Mouse (Mus musculus) embryonic stem cell, embryonic (primary cell): ENCODE results near the gene Tmem44.

Experiments
- CTCF ChIA-PET, 4 experiments: fragments of 300-600 bp in 2 of 4; fragments of 350-600 bp in 2 of 4; sonication (Branson Sonifier 250); formaldehyde crosslinking; loops; one replicate each; lab custom pipeline; 2022; ENCODE audit warnings: inconsistent platforms in 2 of 4; lab: Charles Lee
- POLR2A ChIA-PET, 4 experiments: fragments of 300-600 bp in 2 of 4; fragments of 350-600 bp in 2 of 4; sonication (Branson Sonifier 250); formaldehyde crosslinking; loops; one replicate each; lab custom pipeline; 2022; ENCODE audit warnings: antibody characterized with exemption in 4 of 4, inconsistent platforms in 1 of 4; lab: Charles Lee

Tmem44 gene

DNA sequence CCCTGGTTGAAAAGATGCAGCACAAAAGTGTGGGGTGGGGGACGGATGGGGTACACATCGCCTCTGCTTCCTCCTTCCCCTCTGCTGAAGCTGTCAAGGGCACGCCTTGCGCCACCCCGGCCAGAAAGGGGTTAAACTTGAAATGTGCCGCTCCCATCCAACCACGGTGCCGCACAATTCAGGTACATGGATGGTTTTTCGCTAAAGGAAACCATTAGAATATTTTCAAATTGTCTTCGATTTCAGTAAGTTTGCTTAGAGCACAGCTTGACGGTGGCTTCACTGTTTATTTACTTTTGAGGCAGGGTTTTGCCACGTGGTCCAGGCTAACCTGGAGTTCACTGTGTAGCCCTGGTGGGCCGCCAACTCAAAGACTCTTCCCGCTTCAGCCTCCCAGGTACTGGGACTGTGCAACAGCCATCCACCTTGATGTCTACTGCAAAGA is at the start of gene Tmem44:
TSS of gene Tmem44 (minus strand) at position 95 of the 445 bp plus-strand sequence.
- POLR2A ChIA-PET = interaction anchor here (0.7 to 2.9 kb wide), 8 partner anchors 8 to 226 kb away, joined by 3 to 21 read pairs (median 6); partner anchors contain the start of gene Fam43a (in 1 of the 4)
- CTCF ChIA-PET = interaction anchor here in 3 of 4 experiments (0.6 to 1.7 kb wide), 7 partner anchors 10 to 320 kb away, joined by 3 to 5 read pairs (median 3); no protein-coding TSS in a partner anchor

- POLR2A ChIA-PET = interaction anchor here (0.6 to 6.7 kb wide), 129 partner anchors 8 to 805 kb away, joined by 3 to 73 read pairs (median 5); partner anchors contain the start of genes Lsg1 (in 1 of the 4) and Tmem44 (in 1 of the 4)
- CTCF ChIA-PET = interaction anchor here (0.6 to 4.0 kb wide), 11 partner anchors 9 to 471 kb away, joined by 3 to 26 read pairs (median 5); no protein-coding TSS in a partner anchor
These were observed 49.0 kb upstream of the Tmem44 start, which contains the start of gene Fam43a for GRCm38 (mm10) chr16:30599491-30600268. TSS of gene Fam43a (plus strand) at chr16:30599723.

GRCm38 (mm10) chr16:30596959-30597681 is 46.5 kb upstream of the Tmem44 start:
- CTCF ChIA-PET = interaction anchor here in 3 of 4 experiments (0.7 to 2.6 kb wide), 10 partner anchors 76 to 758 kb away, joined by 3 to 10 read pairs (median 3); no protein-coding TSS in a partner anchor
- POLR2A ChIA-PET = interaction anchor here in 3 of 4 experiments (0.7 to 6.7 kb wide), 11 partner anchors 11 to 407 kb away, joined by 3 to 38 read pairs (median 4); no protein-coding TSS in a partner anchor

GRCm38 (mm10) chr16:30595835-30596557 is 45.4 kb upstream of the Tmem44 start:
- POLR2A ChIA-PET = interaction anchor here in 3 of 4 experiments (0.6 to 2.0 kb wide), 7 partner anchors 11 to 195 kb away, joined by 3 to 6 read pairs (median 3); no protein-coding TSS in a partner anchor
- CTCF ChIA-PET = interaction anchor here in 3 of 4 experiments (0.6 to 1.6 kb wide), 4 partner anchors 27 to 759 kb away, joined by 3 to 8 read pairs (median 4); no protein-coding TSS in a partner anchor

- ChIA-PET CTCF (interaction anchor here in 2 of 4 experiments (0.5 to 1.6 kb wide), 3 partner anchors 475 to 1264 kb away, joined by 3 read pairs; no protein-coding TSS in a partner anchor), POLR2A (interaction anchor here in 3 of 4 experiments (0.6 to 2.0 kb wide), 12 partner anchors 9 to 829 kb away, joined by 3 to 17 read pairs (median 3); no protein-coding TSS in a partner anchor)
These were observed 44.7 kb upstream of the Tmem44 start for GRCm38 (mm10) chr16:30595356-30595755.

GRCm38 (mm10) chr16:30591990-30592389 is 41.3 kb upstream of the Tmem44 start:
- POLR2A ChIA-PET = interaction anchor here in 1 of 4 experiments (1.3 kb wide), 1 partner anchor 20 kb away, joined by 3 read pairs; no protein-coding TSS in a partner anchor

DNA sequence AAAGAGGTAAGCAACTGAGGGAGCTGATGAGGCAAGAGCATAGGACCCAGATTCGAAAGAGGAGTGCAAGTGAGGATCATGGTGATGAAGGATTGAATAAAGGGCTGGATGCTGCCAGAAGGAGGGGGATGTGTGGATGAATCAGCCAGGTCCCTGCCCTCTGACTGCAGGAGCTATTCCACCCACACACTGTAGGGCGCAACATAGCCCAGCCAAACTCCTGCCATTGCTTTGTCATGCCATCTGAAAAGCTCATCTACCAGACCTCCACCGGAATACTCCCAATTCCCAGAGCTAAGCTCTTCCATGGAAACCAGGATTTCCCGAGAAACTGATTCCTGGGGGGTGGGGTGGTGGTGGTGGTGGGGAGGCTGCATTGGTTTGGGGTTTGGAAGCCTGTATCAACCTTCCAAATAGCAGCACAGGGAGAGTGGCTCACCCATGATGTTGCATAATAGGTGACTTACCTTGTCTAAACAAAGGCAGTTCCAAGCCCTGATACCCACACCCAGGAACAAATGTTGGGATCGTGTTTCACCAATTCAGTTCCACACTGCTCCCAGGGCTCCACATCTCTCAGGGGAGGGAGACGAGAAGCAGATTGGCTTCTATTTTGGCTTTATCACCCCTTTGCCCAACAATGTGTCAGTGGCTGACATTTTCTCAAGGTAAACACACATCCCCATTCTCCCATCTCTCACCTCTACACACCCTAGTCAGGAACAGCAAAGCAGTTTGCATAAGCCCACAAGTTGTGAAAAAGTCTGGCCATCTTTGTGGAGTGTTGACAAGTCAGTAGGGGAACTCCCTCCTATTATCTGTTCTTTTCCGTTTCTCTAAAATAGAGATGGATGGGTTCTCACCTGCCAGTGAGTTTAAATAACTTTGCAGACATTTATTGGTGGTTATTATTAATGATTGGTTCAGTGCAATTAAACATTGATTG is 39.9 kb upstream of the Tmem44 start:
- ChIA-PET CTCF (interaction anchor here in 3 of 4 experiments (0.5 to 1.1 kb wide), 15 partner anchors 9 to 764 kb away, joined by 3 to 11 read pairs (median 4); partner anchors contain the start of gene Fam43a (in 1 of the 3)), POLR2A (interaction anchor here (0.6 to 2.1 kb wide), 12 partner anchors 9 to 249 kb away, joined by 3 to 13 read pairs (median 3); partner anchors contain the start of gene Fam43a (in 2 of the 4))

More at GRCm38 (mm10) chr16:30591990-30592389, 41.3 kb upstream of the Tmem44 start:
- CTCF ChIA-PET = no interaction called here

DNA sequence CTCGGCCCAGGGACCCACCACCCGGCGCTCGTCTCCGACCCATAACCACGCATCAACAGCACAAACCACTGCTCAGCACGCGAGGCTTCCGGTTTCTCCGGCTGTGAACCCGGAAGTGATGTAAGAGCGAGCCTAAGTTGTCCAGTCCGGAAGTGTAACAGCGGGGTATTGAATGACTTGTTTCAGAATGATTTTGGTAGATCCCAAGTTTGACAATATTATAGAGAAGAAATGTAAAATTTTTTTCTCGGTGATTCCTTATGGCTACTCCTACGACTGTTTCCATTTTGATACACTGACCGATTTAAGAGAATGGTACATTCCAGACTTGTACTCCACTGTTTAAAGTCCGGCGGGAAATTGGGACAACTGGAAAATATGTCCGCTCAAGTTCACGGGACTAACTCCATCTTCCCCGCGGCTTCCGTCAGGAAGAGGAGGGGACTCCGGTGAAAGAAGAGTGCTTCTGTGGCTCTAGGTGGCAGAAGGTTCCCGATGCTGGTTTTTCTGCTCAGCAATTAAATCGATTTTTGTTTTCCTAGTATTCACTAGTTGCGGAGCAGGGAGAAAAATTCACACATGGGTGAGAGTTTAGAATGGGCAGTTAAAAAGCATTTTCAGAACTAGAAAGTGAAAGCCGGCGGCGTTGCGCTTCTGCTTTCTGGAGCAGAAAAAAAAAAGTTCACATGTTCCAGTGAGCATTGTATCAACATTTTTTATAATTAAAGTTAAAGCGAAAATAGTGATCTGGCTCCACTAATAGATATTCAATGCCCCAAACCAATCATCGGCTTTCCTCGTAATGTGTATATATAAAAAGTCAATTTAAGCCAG is 37.1 kb upstream of the Tmem44 start, which contains the start of gene Lsg1:
TSS of gene Lsg1 (minus strand) at position 99 of the 834 bp plus-strand sequence.
- ChIA-PET POLR2A (interaction anchor here in 2 of 4 experiments (0.5 to 1.8 kb wide), 10 partner anchors 12 to 99 kb away, joined by 3 to 9 read pairs (median 4); partner anchors contain the start of gene Fam43a (in 1 of the 2)), CTCF (no interaction called here)

DNA sequence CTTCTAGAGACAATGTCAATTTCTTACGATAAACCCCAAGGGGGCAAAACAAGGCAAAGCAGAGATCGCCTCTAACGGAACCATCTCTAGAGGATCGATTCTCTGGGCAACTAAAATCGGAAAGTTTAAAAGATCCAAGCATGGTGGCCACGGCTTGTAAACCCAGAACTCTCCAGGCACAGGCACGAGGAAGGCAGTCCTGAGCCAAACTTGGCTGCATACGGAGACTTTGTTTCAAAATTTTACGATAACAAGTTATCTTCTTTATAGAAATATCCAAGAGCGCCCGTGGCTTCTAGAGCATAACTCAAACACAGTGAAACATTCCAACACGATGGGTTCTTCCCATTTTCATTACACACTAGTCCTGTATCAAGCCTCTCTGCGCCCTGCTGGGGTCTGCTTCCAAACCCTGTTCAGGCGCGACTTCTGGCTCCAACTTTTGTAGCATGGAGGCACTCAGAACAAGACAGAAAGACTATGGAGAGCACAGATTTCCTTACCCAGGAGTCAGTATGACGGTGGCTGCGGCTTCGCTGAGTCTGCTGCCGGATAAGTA is 36.4 kb upstream of the Tmem44 start:
- ChIA-PET POLR2A (interaction anchor here in 3 of 4 experiments (0.5 to 2.3 kb wide), 18 partner anchors 11 to 1804 kb away, joined by 3 to 12 read pairs (median 4); partner anchors contain the start of gene Fam43a (in 1 of the 3)), CTCF (interaction anchor here in 1 of 4 experiments (0.7 kb wide), 1 partner anchor 48 kb away, joined by 3 read pairs; no protein-coding TSS in a partner anchor)

GRCm38 (mm10) chr16:30580765-30581164 is 30.1 kb upstream of the Tmem44 start:
- POLR2A ChIA-PET = interaction anchor here in 2 of 4 experiments (1.1 to 3.9 kb wide), 6 partner anchors 8 to 22 kb away, joined by 3 to 21 read pairs (median 11); partner anchors contain the start of gene Fam43a (in 1 of the 2)
- CTCF ChIA-PET = interaction anchor here in 3 of 4 experiments (0.6 to 2.4 kb wide), 4 partner anchors 9 to 11 kb away, joined by 3 to 6 read pairs (median 3); no protein-coding TSS in a partner anchor

GRCm38 (mm10) chr16:30576392-30576791 is 25.8 kb upstream of the Tmem44 start:
- POLR2A ChIA-PET = interaction anchor here in 2 of 4 experiments (1.0 to 3.2 kb wide), 5 partner anchors 9 to 17 kb away, joined by 3 to 12 read pairs (median 4); partner anchors contain the start of gene Lsg1 (in 1 of the 2)
- CTCF ChIA-PET = interaction anchor here in 1 of 4 experiments (1.1 kb wide), 1 partner anchor 24 kb away, joined by 3 read pairs; no protein-coding TSS in a partner anchor

DNA sequence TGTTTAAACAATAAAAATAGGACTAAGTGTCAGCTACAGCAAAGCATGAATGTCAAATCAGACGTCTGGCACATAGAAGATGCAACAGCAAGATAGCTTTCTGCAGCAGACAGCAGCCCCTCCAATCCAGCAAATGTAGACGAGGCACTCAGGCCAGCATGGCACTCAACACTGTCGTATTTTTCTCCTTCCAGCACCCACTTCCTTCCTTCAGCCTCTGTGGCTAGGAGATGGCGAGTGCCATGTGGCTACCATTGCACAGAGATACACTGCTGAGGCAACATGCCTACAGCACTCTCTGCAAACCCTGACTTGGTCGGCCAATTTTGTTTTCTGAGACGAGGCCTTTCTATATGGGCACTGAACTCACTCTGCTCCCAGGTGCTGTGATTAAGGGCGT is 25.2 kb upstream of the Tmem44 start:
- POLR2A ChIA-PET = interaction anchor here in 2 of 4 experiments (0.8 to 3.2 kb wide), 6 partner anchors 10 to 17 kb away, joined by 3 to 12 read pairs (median 4); partner anchors contain the start of gene Lsg1 (in 1 of the 2)

DNA sequence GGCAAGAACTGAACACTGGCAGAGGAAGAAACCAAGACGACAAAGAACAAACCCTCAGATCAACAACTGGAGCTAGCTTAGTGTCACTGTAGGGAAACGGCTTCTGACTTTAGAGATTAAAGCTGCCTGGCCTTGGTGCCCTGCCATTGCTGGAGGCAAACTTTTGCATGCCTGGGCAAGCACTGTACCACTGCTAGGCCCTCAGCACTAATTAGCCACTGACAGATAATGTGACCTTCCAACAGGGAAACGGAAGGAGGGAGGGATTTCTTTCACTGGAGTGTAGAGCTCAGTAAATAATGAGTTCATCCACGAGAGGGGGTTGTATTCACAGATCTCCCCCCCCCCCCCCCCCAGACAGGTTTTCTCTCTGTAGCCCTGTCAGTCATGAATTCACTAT is 21.6 kb upstream of the Tmem44 start:
- ChIA-PET POLR2A (interaction anchor here in 3 of 4 experiments (0.5 to 4.0 kb wide), 37 partner anchors 10 to 916 kb away, joined by 3 to 29 read pairs (median 4); partner anchors contain the start of genes Fam43a (in 2 of the 3) and Lsg1 (in 1 of the 3)), CTCF (interaction anchor here (0.6 to 1.7 kb wide), 19 partner anchors 8 to 1212 kb away, joined by 3 to 7 read pairs (median 4); no protein-coding TSS in a partner anchor)

More for the DNA sequence above, 25.2 kb upstream of the Tmem44 start:
- CTCF ChIA-PET = interaction anchor here in 1 of 4 experiments (1.1 kb wide), 1 partner anchor 24 kb away, joined by 3 read pairs; no protein-coding TSS in a partner anchor
